Mouse (Mus musculus) forebrain, embryonic 14.5 days (tissue): ENCODE data around the gene Ttc28. TPM values are rescaled to one million over a fixed set of nuclear protein-coding genes. Genes with fewer than 3 reads are reported as not detected.

Source experiments
- ATAC-seq: fragments of 200-750 bp; cut with Nextera tagmentation; 2 replicates; pipeline ENCODE4 v1.8.0; 2017; ENCODE audit warnings: mild to moderate bottlenecking, moderate library complexity
- DNase-seq: peaks from one replicate; pipeline ENCODE4 v3.0.0-alpha.2; 2015; ENCODE audit warnings: low spot score
- H3K27ac ChIP-seq: fragments of 300-500 bp; sonication (generic); 2 replicates; pipeline ENCODE4 v1.5.1; 2014; ENCODE audit warnings: low read depth, mild to moderate bottlenecking, control low read depth, low read length, moderate library complexity
- H3K27me3 ChIP-seq: fragments of 300-500 bp; sonication (generic); replicated peaks from 2 replicates; pipeline ENCODE4 v1.6.1; 2014; ENCODE audit warnings: low read length, control low read depth, mixed read lengths; ENCODE audit not compliant: control insufficient read depth, insufficient read depth
- H3K36me3 ChIP-seq: fragments of 300-500 bp; sonication (generic); 2 replicates; pipeline ENCODE4 v1.6.1; 2014; ENCODE audit warnings: low read length, control low read depth; ENCODE audit not compliant: control insufficient read depth, insufficient read depth
- H3K4me1 ChIP-seq: fragments of 300-500 bp; sonication (generic); 2 replicates; pipeline ENCODE4 v1.6.1; 2014; ENCODE audit warnings: antibody characterized with exemption, low read length, control low read depth; ENCODE audit not compliant: control insufficient read depth, insufficient read depth
- H3K4me2 ChIP-seq: fragments of 300-500 bp; sonication (generic); 2 replicates; pipeline ENCODE4 v1.6.1; 2014; ENCODE audit warnings: mild to moderate bottlenecking, control low read depth, low read length
- H3K4me3 ChIP-seq: fragments of 300-500 bp; sonication (generic); 2 replicates; pipeline ENCODE4 v1.5.1; 2014; ENCODE audit warnings: low read depth, low read length, control low read depth
- H3K9ac ChIP-seq: fragments of 300-500 bp; sonication (generic); 2 replicates; pipeline ENCODE4 v1.6.1; 2014; ENCODE audit warnings: mild to moderate bottlenecking, low read length, control low read depth, moderate library complexity
- H3K9me3 ChIP-seq: fragments of 300-500 bp; sonication (generic); replicated peaks from 2 replicates; pipeline ENCODE4 v1.6.1; 2016; ENCODE audit warnings: low read length, control low read depth, mixed read lengths; ENCODE audit not compliant: control insufficient read depth
- WGBS: fragments of 180-500 bp; shearing (Covaris S2); extraction: QIAGEN DNeasy Blood & Tissue Kit; methylation state at CpG from one replicate; pipeline ENCODE4 v1.1.7; 2014; 5-methylcytosine and 5-hydroxymethylcytosine counted together
- polyA plus RNA-seq: library from polyadenylated mRNA; unstranded; fragments of >200 nt; fragmentation: Nextera tagmentation; extraction: Ambion mirVana; gene quantifications from 2 replicates; pipeline ENCODE4 v1.2.1, GENCODE M21; 2014

Ttc28 gene
- polyA plus RNA-seq, 1 experiment from 2014 or later: 29.0 TPM

- H3K9ac ChIP-seq: no peak overlapping the region; the same call in 1 of the 2 replicates
- no peaks in the 10 kb centered on the region for H3K27me3 ChIP-seq
- no peak overlapping the region for H3K27ac ChIP-seq
- DNase-seq: peak; percentile 86
- WGBS: 28% methylated on average over 10 of the region's 10 CpGs
- peaks cover 5% of the 10 kb centered on the region for H3K4me1 ChIP-seq
- H3K4me2 ChIP-seq: no peak overlapping the region
- H3K4me3 ChIP-seq: no peak overlapping the region
- peaks cover 57% of the 10 kb centered on the region for H3K36me3 ChIP-seq
- no peaks in the 10 kb centered on the region for H3K9me3 ChIP-seq
- peak; percentile 51; the same call in 1 of the 2 replicates for ATAC-seq
Measured at GRCm38 (mm10) chr5:111273589-111273988, 394.0 kb downstream of the Ttc28 start.

GRCm38 (mm10) chr5:111274948-111275347, 395.3 kb downstream of the Ttc28 start:
- DNase-seq: no peak
- Histone ChIP-seq H3K9me3 (no peaks in the 10 kb centered on the region), H3K4me1 (peaks cover 2% of the 10 kb centered on the region), H3K27me3 (no peaks in the 10 kb centered on the region), H3K36me3 (peaks cover 69% of the 10 kb centered on the region), H3K4me3 (no peak overlapping the region), H3K4me2 (no peak overlapping the region), H3K27ac (no peak overlapping the region), H3K9ac (no peak overlapping the region)
- ATAC-seq: no peak
- 81% methylated on average over 5 of the region's 5 CpGs for WGBS

GRCm38 (mm10) chr5:111284420-111285175, 405.0 kb downstream of the Ttc28 start:
- Histone ChIP-seq H3K4me1 (no peaks in the 10 kb centered on the region), H3K27ac (no peak overlapping the region), H3K36me3 (peaks cover 85% of the 10 kb centered on the region), H3K9ac (no peak overlapping the region), H3K27me3 (no peaks in the 10 kb centered on the region), H3K4me2 (no peak overlapping the region), H3K4me3 (no peak overlapping the region), H3K9me3 (no peaks in the 10 kb centered on the region)
- DNase-seq (no peak), ATAC-seq (no peak)
- WGBS: 87% methylated on average over 19 of the region's 19 CpGs

GRCm38 (mm10) chr5:111287571-111287970, 408.0 kb downstream of the Ttc28 start:
- ATAC-seq (no peak), DNase-seq (no peak)
- H3K4me2 ChIP-seq: no peak overlapping the region
- no peaks in the 10 kb centered on the region for H3K27me3 ChIP-seq
- H3K4me3 ChIP-seq: no peak overlapping the region
- no peaks in the 10 kb centered on the region for H3K9me3 ChIP-seq
- H3K27ac ChIP-seq: no peak overlapping the region
- no peak overlapping the region for H3K9ac ChIP-seq
- H3K36me3 ChIP-seq: peaks cover 56% of the 10 kb centered on the region
- no peaks in the 10 kb centered on the region for H3K4me1 ChIP-seq
- 70% methylated on average over 5 of the region's 5 CpGs for WGBS

GRCm38 (mm10) chr5:111288486-111288885, 408.9 kb downstream of the Ttc28 start:
- H3K36me3 ChIP-seq: peaks cover 46% of the 10 kb centered on the region
- H3K9me3 ChIP-seq: no peaks in the 10 kb centered on the region
- H3K27me3 ChIP-seq: no peaks in the 10 kb centered on the region
- no peak for DNase-seq
- no peak overlapping the region for H3K27ac ChIP-seq
- WGBS: 89% methylated on average over 11 of the region's 11 CpGs
- H3K4me1 ChIP-seq: no peaks in the 10 kb centered on the region
- H3K9ac ChIP-seq: no peak overlapping the region
- ATAC-seq: no peak
- no peak overlapping the region for H3K4me2 ChIP-seq
- no peak overlapping the region for H3K4me3 ChIP-seq

- Histone ChIP-seq H3K4me3 (no peak overlapping the region), H3K4me1 (no peaks in the 10 kb centered on the region), H3K27me3 (no peaks in the 10 kb centered on the region), H3K36me3 (peaks cover 32% of the 10 kb centered on the region), H3K4me2 (no peak overlapping the region), H3K27ac (peak overlapping the region; percentile 33; the same call in 1 of the 2 replicates), H3K9ac (no peak overlapping the region), H3K9me3 (no peaks in the 10 kb centered on the region)
- 43% methylated on average over 11 of the region's 11 CpGs for WGBS
- ATAC-seq: no peak
- no peak for DNase-seq
Measured at GRCm38 (mm10) chr5:111290071-111290470, 410.5 kb downstream of the Ttc28 start.

- no peaks in the 10 kb centered on the region for H3K27me3 ChIP-seq
- H3K4me1 ChIP-seq: no peaks in the 10 kb centered on the region
- ATAC-seq: no peak
- peak; percentile 59 for DNase-seq
- no peak overlapping the region for H3K27ac ChIP-seq
- no peaks in the 10 kb centered on the region for H3K9me3 ChIP-seq
- H3K36me3 ChIP-seq: peaks cover 16% of the 10 kb centered on the region
- WGBS: 60% methylated on average over 10 of the region's 10 CpGs
- no peak overlapping the region for H3K9ac ChIP-seq
- no peak overlapping the region for H3K4me2 ChIP-seq
- no peak overlapping the region for H3K4me3 ChIP-seq
Measured at GRCm38 (mm10) chr5:111291639-111292038, 412.0 kb downstream of the Ttc28 start.

- no peak overlapping the region for H3K27ac ChIP-seq
- no peak overlapping the region for H3K4me2 ChIP-seq
- H3K9ac ChIP-seq: no peak overlapping the region
- 69% methylated on average over 5 of the region's 5 CpGs for WGBS
- DNase-seq (no peak), ATAC-seq (no peak)
- H3K4me3 ChIP-seq: no peak overlapping the region
- H3K4me1 ChIP-seq: no peaks in the 10 kb centered on the region
- H3K36me3 ChIP-seq: no peaks in the 10 kb centered on the region
- H3K27me3 ChIP-seq: no peaks in the 10 kb centered on the region
- H3K9me3 ChIP-seq: no peaks in the 10 kb centered on the region
Measured at GRCm38 (mm10) chr5:111297801-111298200, 418.2 kb downstream of the Ttc28 start.

- H3K4me1 ChIP-seq: no peaks in the 10 kb centered on the region
- no peaks in the 10 kb centered on the region for H3K36me3 ChIP-seq
- H3K4me3 ChIP-seq: no peak overlapping the region
- no peak overlapping the region for H3K9ac ChIP-seq
- no peak overlapping the region for H3K4me2 ChIP-seq
- H3K9me3 ChIP-seq: no peaks in the 10 kb centered on the region
- H3K27me3 ChIP-seq: no peaks in the 10 kb centered on the region
- ATAC-seq (no peak), DNase-seq (no peak)
- H3K27ac ChIP-seq: no peak overlapping the region
- 48% methylated on average over 7 of the region's 7 CpGs for WGBS
Measured at GRCm38 (mm10) chr5:111298706-111299105, 419.1 kb downstream of the Ttc28 start.
